Mouse (Mus musculus): ENCODE measurements around the gene Ism2. TPM values are rescaled to one million over a fixed set of nuclear protein-coding genes. Genes with fewer than 3 reads are reported as not detected.

Gene Ism2
- polyA plus RNA-seq, 1 experiment from 2014 or later, result 0.70 TPM

DNA sequence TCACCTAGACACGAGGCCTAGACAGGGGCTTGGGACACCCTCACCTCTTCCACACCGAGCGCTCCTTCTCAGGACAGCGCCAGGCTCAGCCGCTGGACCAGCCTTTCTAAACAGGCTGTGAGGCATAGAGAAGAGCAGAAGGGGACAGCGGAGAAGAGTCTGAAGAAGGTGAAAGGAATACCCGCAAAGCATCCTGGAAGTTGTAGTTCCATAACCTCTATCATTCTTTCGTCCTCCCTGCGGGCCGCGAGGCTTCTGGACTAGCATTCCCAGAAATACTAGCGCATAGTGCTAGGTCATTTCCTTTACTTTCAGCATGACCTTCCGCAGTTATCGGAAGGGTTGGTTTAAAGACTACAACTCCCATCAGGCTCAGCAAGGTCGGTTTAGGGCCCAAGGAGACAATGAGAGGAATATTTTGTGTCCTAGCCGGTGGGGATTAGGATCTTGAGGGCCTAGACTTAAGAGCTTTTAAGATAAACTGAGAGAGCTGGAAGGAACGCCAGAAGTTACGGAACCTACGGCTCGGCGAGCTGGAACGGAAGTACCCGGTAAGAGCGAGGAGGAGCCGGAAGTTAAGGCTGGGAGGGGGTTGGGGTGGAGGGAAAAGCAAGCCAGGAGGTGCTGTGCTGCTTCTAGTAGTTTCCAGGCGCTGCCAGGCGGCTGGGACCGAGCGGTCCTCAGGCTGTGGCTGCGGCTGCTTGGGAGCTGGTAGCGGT lies 33.2 kb downstream of the Ism2 start, which contains the start of the genes Vipas39 and Ahsa1:
Gene Vipas39 (minus strand): TSS at position 149 of the 719 bp plus-strand sequence.
Gene Ahsa1 (plus strand): TSS at position 372 of the 719 bp plus-strand sequence.
- under 1% methylated on average over 31 of the region's 31 CpGs for WGBS
- peak within 1 kb of the TSS; percentile 85 for H3K4me3 ChIP-seq (ENCODE audit: control insufficient read depth in 1 of 2, insufficient read depth in 1 of 2, low read depth in 1 of 2, low read length in 2 of 2)
- peak; percentile 94 for ATAC-seq (ENCODE audit: insufficient number of reproducible peaks, insufficient read depth, low FRiP score, low read depth)
- H3K9me3 ChIP-seq (ENCODE audit: control insufficient read depth, low read length), result no peaks in the 10 kb centered on the region
- H3K27me3 ChIP-seq (ENCODE audit: control insufficient read depth, insufficient read depth, low read length), result no peaks in the 10 kb centered on the region
- peak within 1 kb of the TSS; percentile 93 for H3K9ac ChIP-seq (ENCODE audit: low read length)
- peaks cover 63% of the 10 kb centered on the region for H3K36me3 ChIP-seq (ENCODE audit: control insufficient read depth, insufficient read depth, low read length)
- H3K4me2 ChIP-seq (ENCODE audit: low read length), result peak within 1 kb of the TSS; percentile 81
- H3K27ac ChIP-seq (replicated peaks in 1 of 2; ENCODE audit: control insufficient read depth in 1 of 2, insufficient read depth in 1 of 2, low read depth in 2 of 2, low read length in 2 of 2), result peak within 1 kb of the TSS; percentile 89 to 92
- H3K4me1 ChIP-seq (ENCODE audit: control insufficient read depth in 2 of 2, insufficient read depth in 2 of 2, low read length in 2 of 2), result peaks cover 5 to 15% of the 10 kb centered on the region in 2 experiments

DNA sequence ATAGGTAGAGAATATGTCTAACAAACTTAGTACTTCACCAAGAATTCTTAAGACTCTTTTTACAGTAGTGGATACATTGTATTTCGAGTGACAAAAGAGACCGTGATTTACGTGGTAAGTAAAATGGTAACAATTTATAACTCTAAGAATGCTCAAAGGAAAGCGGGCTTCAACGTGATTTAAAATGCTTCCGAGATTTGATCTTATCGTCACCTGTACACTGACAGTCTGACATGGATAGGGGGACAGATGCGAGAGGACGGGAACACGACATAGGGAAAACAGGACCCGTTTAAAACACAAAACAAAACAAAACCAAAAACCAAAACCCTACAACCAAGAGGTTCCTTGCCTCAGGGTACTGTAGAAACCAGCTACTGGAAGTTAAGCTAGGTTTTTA lies 34.1 kb downstream of the Ism2 start:
- H3K4me2 ChIP-seq (ENCODE audit: low read length), result peak overlapping the region; percentile 67
- ATAC-seq (ENCODE audit: insufficient number of reproducible peaks, insufficient read depth, low FRiP score, low read depth), result no peak
- no peaks in the 10 kb centered on the region for H3K9me3 ChIP-seq (ENCODE audit: control insufficient read depth, low read length)
- peak overlapping the region; percentile 85 for H3K4me3 ChIP-seq (ENCODE audit: control insufficient read depth in 1 of 2, insufficient read depth in 1 of 2, low read depth in 1 of 2, low read length in 2 of 2)
- H3K9ac ChIP-seq (ENCODE audit: low read length), result peak overlapping the region; percentile 93
- no peaks in the 10 kb centered on the region for H3K27me3 ChIP-seq (ENCODE audit: control insufficient read depth, insufficient read depth, low read length)
- 19% methylated on average over 11 of the region's 11 CpGs for whole genome bisulfite sequencing
- peak overlapping the region; percentile 89 to 92; a peak in 3 of 4 replicates for H3K27ac ChIP-seq (replicated peaks in 1 of 2; ENCODE audit: control insufficient read depth in 1 of 2, insufficient read depth in 1 of 2, low read depth in 2 of 2, low read length in 2 of 2)
- peaks cover 5 to 15% of the 10 kb centered on the region in 2 experiments for H3K4me1 ChIP-seq (ENCODE audit: control insufficient read depth in 2 of 2, insufficient read depth in 2 of 2, low read length in 2 of 2)
- peaks cover 63% of the 10 kb centered on the region for H3K36me3 ChIP-seq (ENCODE audit: control insufficient read depth, insufficient read depth, low read length)

DNA sequence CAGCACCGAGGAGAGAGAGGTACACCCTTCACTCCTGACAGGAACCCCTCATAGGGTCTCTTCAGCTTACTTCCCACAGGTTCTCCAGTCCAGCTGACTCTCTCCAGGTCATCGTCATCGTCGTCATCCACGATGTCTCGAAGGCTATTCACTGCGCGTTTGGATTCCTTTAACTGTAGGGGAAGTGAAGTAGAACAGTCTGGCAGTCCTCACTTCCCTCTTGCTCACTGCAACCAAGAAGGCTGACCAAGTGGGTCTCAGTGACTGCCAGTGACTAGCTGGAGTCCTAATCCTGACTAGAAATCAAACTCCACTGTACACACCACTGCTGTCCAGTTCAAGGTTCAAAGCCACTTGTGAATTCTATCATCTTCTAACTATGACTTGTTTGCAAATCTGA lies 38.9 kb downstream of the Ism2 start:
- peaks cover 84% of the 10 kb centered on the region for H3K36me3 ChIP-seq (ENCODE audit: control insufficient read depth, insufficient read depth, low read length)
- H3K4me3 ChIP-seq (ENCODE audit: control insufficient read depth in 1 of 2, insufficient read depth in 1 of 2, low read depth in 1 of 2, low read length in 2 of 2), result no peak overlapping the region
- no peak overlapping the region for H3K9ac ChIP-seq (ENCODE audit: low read length)
- H3K4me1 ChIP-seq (ENCODE audit: control insufficient read depth in 2 of 2, insufficient read depth in 2 of 2, low read length in 2 of 2), result peaks cover 0 to 5% of the 10 kb centered on the region in 2 experiments; a peak in 1 of 4 replicates
- H3K27me3 ChIP-seq (ENCODE audit: control insufficient read depth, insufficient read depth, low read length), result no peaks in the 10 kb centered on the region
- 95% methylated on average over 8 of the region's 8 CpGs for WGBS
- no peak overlapping the region for H3K27ac ChIP-seq (replicated peaks in 1 of 2; ENCODE audit: control insufficient read depth in 1 of 2, insufficient read depth in 1 of 2, low read depth in 2 of 2, low read length in 2 of 2)
- no peak overlapping the region for H3K4me2 ChIP-seq (ENCODE audit: low read length)
- no peaks in the 10 kb centered on the region for H3K9me3 ChIP-seq (ENCODE audit: control insufficient read depth, low read length)
- no peak for ATAC-seq (ENCODE audit: insufficient number of reproducible peaks, insufficient read depth, low FRiP score, low read depth)

DNA sequence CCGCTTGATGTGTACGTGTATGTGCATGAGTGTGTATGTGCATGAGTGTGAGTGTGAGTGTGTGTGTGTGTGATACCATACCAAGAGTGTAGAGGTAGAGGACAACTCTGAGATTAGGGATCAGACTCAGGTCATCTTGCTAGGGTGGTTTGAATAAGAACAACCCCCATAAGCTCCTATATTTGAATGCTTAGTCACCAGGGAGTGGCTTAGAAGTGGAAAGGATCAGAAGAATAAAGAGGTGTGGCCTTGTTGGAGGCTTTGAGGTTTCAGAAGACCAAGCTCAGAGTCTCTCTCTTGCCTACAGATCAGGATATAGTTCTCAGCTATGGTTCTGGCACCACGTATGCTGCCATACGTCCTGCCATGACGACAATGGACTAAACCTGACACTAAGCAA lies 42.9 kb downstream of the Ism2 start:
- Histone ChIP-seq H3K27me3 (ENCODE audit: control insufficient read depth, insufficient read depth, low read length) (no peaks in the 10 kb centered on the region), H3K4me2 (ENCODE audit: low read length) (no peak overlapping the region), H3K36me3 (ENCODE audit: control insufficient read depth, insufficient read depth, low read length) (peaks cover 97% of the 10 kb centered on the region), H3K4me1 (ENCODE audit: control insufficient read depth in 2 of 2, insufficient read depth in 2 of 2, low read length in 2 of 2) (no peaks in the 10 kb centered on the region), H3K9ac (ENCODE audit: low read length) (no peak overlapping the region), H3K9me3 (ENCODE audit: control insufficient read depth, low read length) (no peaks in the 10 kb centered on the region), H3K27ac (replicated peaks in 1 of 2; ENCODE audit: control insufficient read depth in 1 of 2, insufficient read depth in 1 of 2, low read depth in 2 of 2, low read length in 2 of 2) (no peak overlapping the region), H3K4me3 (ENCODE audit: control insufficient read depth in 1 of 2, insufficient read depth in 1 of 2, low read depth in 1 of 2, low read length in 2 of 2) (no peak overlapping the region)
- 88% methylated on average over 5 of the region's 5 CpGs for WGBS
- ATAC-seq (ENCODE audit: insufficient number of reproducible peaks, insufficient read depth, low FRiP score, low read depth), result no peak

DNA sequence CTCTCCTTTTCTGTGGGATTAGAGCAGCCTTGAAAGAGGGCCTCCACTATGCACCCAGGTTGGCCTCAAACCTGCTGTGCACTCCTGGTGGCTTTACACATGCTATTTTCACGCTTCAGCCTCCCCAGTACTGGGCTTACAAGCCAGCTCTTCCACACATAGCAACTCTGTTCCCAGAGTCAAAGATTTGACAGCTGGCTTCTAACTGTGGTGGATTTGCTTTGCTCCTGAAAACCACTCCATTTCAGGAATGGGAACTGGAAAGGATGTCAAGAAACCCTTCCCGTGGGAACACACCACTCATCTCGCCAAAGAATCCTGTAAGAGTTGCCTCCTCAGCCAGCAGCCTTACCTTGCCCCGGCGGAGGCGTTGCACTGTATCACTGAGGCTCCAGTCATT lies 45.6 kb downstream of the Ism2 start:
- no peak for ATAC-seq (ENCODE audit: insufficient number of reproducible peaks, insufficient read depth, low FRiP score, low read depth)
- WGBS, result 93% methylated on average over 6 of the region's 6 CpGs
- H3K4me1 ChIP-seq (ENCODE audit: control insufficient read depth in 2 of 2, insufficient read depth in 2 of 2, low read length in 2 of 2), result no peaks in the 10 kb centered on the region
- no peaks in the 10 kb centered on the region for H3K27me3 ChIP-seq (ENCODE audit: control insufficient read depth, insufficient read depth, low read length)
- H3K4me2 ChIP-seq (ENCODE audit: low read length), result no peak overlapping the region
- H3K4me3 ChIP-seq (ENCODE audit: control insufficient read depth in 1 of 2, insufficient read depth in 1 of 2, low read depth in 1 of 2, low read length in 2 of 2), result no peak overlapping the region
- no peak overlapping the region for H3K9ac ChIP-seq (ENCODE audit: low read length)
- peaks cover 97% of the 10 kb centered on the region for H3K36me3 ChIP-seq (ENCODE audit: control insufficient read depth, insufficient read depth, low read length)
- no peak overlapping the region for H3K27ac ChIP-seq (replicated peaks in 1 of 2; ENCODE audit: control insufficient read depth in 1 of 2, insufficient read depth in 1 of 2, low read depth in 2 of 2, low read length in 2 of 2)
- H3K9me3 ChIP-seq (ENCODE audit: control insufficient read depth, low read length), result no peaks in the 10 kb centered on the region

DNA sequence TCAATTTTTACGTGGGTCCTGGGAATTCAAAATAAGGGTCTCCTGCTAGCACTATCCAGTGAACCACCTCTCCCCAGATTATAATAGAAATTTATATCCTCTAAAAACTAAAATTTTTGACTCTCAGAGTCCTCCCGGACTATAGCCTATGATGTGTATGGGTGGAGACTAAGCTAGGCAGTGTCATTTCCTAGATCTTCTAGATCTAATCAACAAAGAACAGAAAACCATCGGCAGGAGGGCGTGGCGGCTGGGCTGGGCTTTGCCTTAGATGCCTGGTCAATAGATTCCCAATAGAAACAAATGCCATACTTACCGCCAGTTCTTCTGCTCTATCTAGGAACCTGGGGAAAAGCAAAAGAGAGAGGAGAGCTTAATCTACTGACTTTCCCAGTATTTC lies 49.3 kb downstream of the Ism2 start:
- peaks cover 94% of the 10 kb centered on the region for H3K36me3 ChIP-seq (ENCODE audit: control insufficient read depth, insufficient read depth, low read length)
- no peak for ATAC-seq (ENCODE audit: insufficient number of reproducible peaks, insufficient read depth, low FRiP score, low read depth)

DNA sequence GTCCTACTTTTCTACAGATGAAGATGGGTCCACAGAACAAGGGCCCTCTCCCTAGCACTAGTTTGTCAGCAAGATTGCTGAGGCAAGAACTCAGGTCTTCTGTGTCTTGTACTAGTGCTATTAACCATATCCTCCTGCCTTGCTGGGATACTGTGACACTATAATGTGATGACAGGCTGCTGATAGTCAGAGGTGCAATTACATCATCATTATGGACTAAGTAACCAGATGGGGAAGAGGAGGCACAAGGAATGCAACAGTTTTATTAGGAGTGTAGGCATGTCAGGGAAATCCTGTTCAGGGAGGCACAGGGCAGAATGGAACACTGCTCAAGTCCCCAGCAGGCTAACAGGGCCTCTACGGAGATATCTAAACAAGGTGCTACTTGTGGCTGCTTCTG lies 60.9 kb downstream of the Ism2 start, which contains the start of gene Noxred1:
Gene Noxred1 (minus strand): TSS at position 101 of the 400 bp plus-strand sequence.
- WGBS, result 10% methylated on average over 1 of the region's 1 CpGs
- Histone ChIP-seq H3K27ac (replicated peaks in 1 of 2; ENCODE audit: control insufficient read depth in 1 of 2, insufficient read depth in 1 of 2, low read depth in 2 of 2, low read length in 2 of 2) (peak within 1 kb of the TSS; percentile 38 to 54; a peak in 3 of 4 replicates), H3K9me3 (ENCODE audit: control insufficient read depth, low read length) (no peaks in the 10 kb centered on the region), H3K9ac (ENCODE audit: low read length) (no peak within 1 kb of the TSS), H3K4me1 (ENCODE audit: control insufficient read depth in 2 of 2, insufficient read depth in 2 of 2, low read length in 2 of 2) (peaks cover 7 to 9% of the 10 kb centered on the region in 2 experiments), H3K4me3 (ENCODE audit: control insufficient read depth in 1 of 2, insufficient read depth in 1 of 2, low read depth in 1 of 2, low read length in 2 of 2) (no peak within 1 kb of the TSS), H3K27me3 (ENCODE audit: control insufficient read depth, insufficient read depth, low read length) (no peaks in the 10 kb centered on the region), H3K4me2 (ENCODE audit: low read length) (no peak within 1 kb of the TSS), H3K36me3 (ENCODE audit: control insufficient read depth, insufficient read depth, low read length) (peaks cover 58% of the 10 kb centered on the region)
- 0 out of 2 replicates have a peak, but pooled peaks have one; percentile 21 for ATAC-seq (ENCODE audit: insufficient number of reproducible peaks, insufficient read depth, low FRiP score, low read depth)

More for the DNA sequence above, 49.3 kb downstream of the Ism2 start:
- Histone ChIP-seq H3K4me3 (ENCODE audit: control insufficient read depth in 1 of 2, insufficient read depth in 1 of 2, low read depth in 1 of 2, low read length in 2 of 2) (no peak overlapping the region), H3K9me3 (ENCODE audit: control insufficient read depth, low read length) (no peaks in the 10 kb centered on the region), H3K4me2 (ENCODE audit: low read length) (no peak overlapping the region), H3K9ac (ENCODE audit: low read length) (no peak overlapping the region), H3K27me3 (ENCODE audit: control insufficient read depth, insufficient read depth, low read length) (no peaks in the 10 kb centered on the region), H3K27ac (replicated peaks in 1 of 2; ENCODE audit: control insufficient read depth in 1 of 2, insufficient read depth in 1 of 2, low read depth in 2 of 2, low read length in 2 of 2) (no peak overlapping the region), H3K4me1 (ENCODE audit: control insufficient read depth in 2 of 2, insufficient read depth in 2 of 2, low read length in 2 of 2) (no peaks in the 10 kb centered on the region)
- WGBS, result 89% methylated on average over 6 of the region's 6 CpGs
